Mouse (Mus musculus): ENCODE data around the gene 6030458C11Rik. TPM values are rescaled to one million over a fixed set of nuclear protein-coding genes. Genes with fewer than 3 reads are reported as not detected.
A peak's percentile ranks its signal among the peaks of the same experiment; 100 is the strongest.

Gene 6030458C11Rik
- polyA plus RNA-seq, 1 experiment from 2014 or later, result 19.5 TPM

GRCm38 (mm10) chr15:12823455-12824119, 862 bp downstream of the 6030458C11Rik start:
- Histone ChIP-seq H3K9me3 (ENCODE audit: low read length) (no peaks in the 10 kb centered on the region), H3K4me1 (ENCODE audit: insufficient read depth) (peaks cover 27% of the 10 kb centered on the region), H3K4me2 (ENCODE audit: low read depth, low read length) (peak overlapping the region; percentile 86), H3K27me3 (ENCODE audit: insufficient read depth, low read length) (no peaks in the 10 kb centered on the region), H3K9ac (replicated peaks) (peak overlapping the region; percentile 95), H3K27ac (ENCODE audit: low read depth) (peak overlapping the region; percentile 86), H3K4me3 (ENCODE audit: low read depth, low read length) (peak overlapping the region; percentile 95), H3K36me3 (replicated peaks; ENCODE audit: insufficient read depth, low read length) (peaks cover 34% of the 10 kb centered on the region)
- TF ChIP-seq EP300 (IDR thresholded peaks at IDR 0.05; ENCODE audit: low read depth) (no peak), CTCF (IDR thresholded peaks at IDR 0.05; ENCODE audit: low read depth) (no peak)
- DNase-seq (no peak), ATAC-seq (no peak)
- WGBS (ENCODE audit: insufficient replicate concordance), result 49% methylated on average over 2 of the region's 2 CpGs

GRCm38 (mm10) chr15:12822416-12823395, 1.7 kb downstream of the 6030458C11Rik start:
- Histone ChIP-seq H3K4me1 (ENCODE audit: insufficient read depth) (peaks cover 27% of the 10 kb centered on the region), H3K27me3 (ENCODE audit: insufficient read depth, low read length) (no peaks in the 10 kb centered on the region), H3K27ac (ENCODE audit: low read depth) (peak overlapping the region; percentile 60; the same call in 1 of the 2 replicates), H3K9me3 (ENCODE audit: low read length) (no peaks in the 10 kb centered on the region), H3K4me3 (ENCODE audit: low read depth, low read length) (peak overlapping the region; percentile 95), H3K9ac (replicated peaks) (peak overlapping the region; percentile 95), H3K36me3 (replicated peaks; ENCODE audit: insufficient read depth, low read length) (peaks cover 40% of the 10 kb centered on the region), H3K4me2 (ENCODE audit: low read depth, low read length) (peak overlapping the region; percentile 86)
- TF ChIP-seq CTCF (IDR thresholded peaks at IDR 0.05; ENCODE audit: low read depth) (no peak), EP300 (IDR thresholded peaks at IDR 0.05; ENCODE audit: low read depth) (no peak)
- ATAC-seq (no peak), DNase-seq (no peak)
- 54% methylated on average over 9 of the region's 9 CpGs for WGBS (ENCODE audit: insufficient replicate concordance)

- Histone ChIP-seq H3K9ac (replicated peaks) (no peak overlapping the region), H3K4me1 (ENCODE audit: insufficient read depth) (peaks cover 4% of the 10 kb centered on the region), H3K27ac (ENCODE audit: low read depth) (peak overlapping the region; percentile 73), H3K9me3 (ENCODE audit: low read length) (no peaks in the 10 kb centered on the region), H3K36me3 (replicated peaks; ENCODE audit: insufficient read depth, low read length) (peaks cover 77% of the 10 kb centered on the region), H3K4me2 (ENCODE audit: low read depth, low read length) (no peak overlapping the region), H3K27me3 (ENCODE audit: insufficient read depth, low read length) (no peaks in the 10 kb centered on the region), H3K4me3 (ENCODE audit: low read depth, low read length) (no peak overlapping the region)
- DNase-seq, result no peak
- 72% methylated on average over 8 of the region's 8 CpGs for WGBS (ENCODE audit: insufficient replicate concordance)
- TF ChIP-seq EP300 (IDR thresholded peaks at IDR 0.05; ENCODE audit: low read depth), result peak; percentile 44; the same call in 1 of the 2 replicates
- no peak for TF ChIP-seq CTCF (IDR thresholded peaks at IDR 0.05; ENCODE audit: low read depth)
- ATAC-seq, result peak; percentile 85
Observed at GRCm38 (mm10) chr15:12817592-12817991, 6.9 kb downstream of the 6030458C11Rik start.

- H3K4me1 ChIP-seq (ENCODE audit: insufficient read depth), result no peaks in the 10 kb centered on the region
- no peaks in the 10 kb centered on the region for H3K9me3 ChIP-seq (ENCODE audit: low read length)
- H3K27ac ChIP-seq (ENCODE audit: low read depth), result no peak overlapping the region
- whole genome bisulfite sequencing (ENCODE audit: insufficient replicate concordance), result 91% methylated on average over 11 of the region's 11 CpGs
- TF ChIP-seq EP300 (IDR thresholded peaks at IDR 0.05; ENCODE audit: low read depth), result no peak
- TF ChIP-seq CTCF (IDR thresholded peaks at IDR 0.05; ENCODE audit: low read depth), result no peak
- peaks cover 80% of the 10 kb centered on the region for H3K36me3 ChIP-seq (replicated peaks; ENCODE audit: insufficient read depth, low read length)
- no peak overlapping the region for H3K4me2 ChIP-seq (ENCODE audit: low read depth, low read length)
- H3K27me3 ChIP-seq (ENCODE audit: insufficient read depth, low read length), result no peaks in the 10 kb centered on the region
- ATAC-seq (no peak), DNase-seq (no peak)
- H3K9ac ChIP-seq (replicated peaks), result no peak overlapping the region
- H3K4me3 ChIP-seq (ENCODE audit: low read depth, low read length), result no peak overlapping the region
Observed at GRCm38 (mm10) chr15:12812646-12813045, 11.8 kb downstream of the 6030458C11Rik start.

- ATAC-seq (no peak), DNase-seq (no peak)
- no peaks in the 10 kb centered on the region for H3K4me1 ChIP-seq (ENCODE audit: insufficient read depth)
- no peaks in the 10 kb centered on the region for H3K27me3 ChIP-seq (ENCODE audit: insufficient read depth, low read length)
- TF ChIP-seq CTCF (IDR thresholded peaks at IDR 0.05; ENCODE audit: low read depth) (no peak), EP300 (IDR thresholded peaks at IDR 0.05; ENCODE audit: low read depth) (no peak)
- no peak overlapping the region for H3K4me2 ChIP-seq (ENCODE audit: low read depth, low read length)
- no peak overlapping the region for H3K9ac ChIP-seq (replicated peaks)
- WGBS (ENCODE audit: insufficient replicate concordance), result 69% methylated on average over 6 of the region's 6 CpGs
- no peak overlapping the region for H3K4me3 ChIP-seq (ENCODE audit: low read depth, low read length)
- peaks cover 66% of the 10 kb centered on the region for H3K36me3 ChIP-seq (replicated peaks; ENCODE audit: insufficient read depth, low read length)
- H3K9me3 ChIP-seq (ENCODE audit: low read length), result no peaks in the 10 kb centered on the region
- H3K27ac ChIP-seq (ENCODE audit: low read depth), result no peak overlapping the region
Observed at GRCm38 (mm10) chr15:12809305-12809704, 15.1 kb downstream of the 6030458C11Rik start.

GRCm38 (mm10) chr15:12807088-12807487, 17.4 kb downstream of the 6030458C11Rik start:
- Histone ChIP-seq H3K36me3 (replicated peaks; ENCODE audit: insufficient read depth, low read length) (peaks cover 47% of the 10 kb centered on the region), H3K27me3 (ENCODE audit: insufficient read depth, low read length) (no peaks in the 10 kb centered on the region), H3K9ac (replicated peaks) (no peak overlapping the region), H3K4me3 (ENCODE audit: low read depth, low read length) (no peak overlapping the region), H3K4me1 (ENCODE audit: insufficient read depth) (no peaks in the 10 kb centered on the region), H3K27ac (ENCODE audit: low read depth) (no peak overlapping the region), H3K9me3 (ENCODE audit: low read length) (no peaks in the 10 kb centered on the region), H3K4me2 (ENCODE audit: low read depth, low read length) (no peak overlapping the region)
- no peak for TF ChIP-seq EP300 (IDR thresholded peaks at IDR 0.05; ENCODE audit: low read depth)
- no peak for TF ChIP-seq CTCF (IDR thresholded peaks at IDR 0.05; ENCODE audit: low read depth)
- 93% methylated on average over 10 of the region's 10 CpGs for WGBS (ENCODE audit: insufficient replicate concordance)
- DNase-seq, result no peak
- no peak for ATAC-seq
